Mouse (Mus musculus) forelimb bud, embryonic 11.5 days (tissue): Measurements from ENCODE around the gene Zfp341.

ENCODE experiments used
- DNase-seq: peaks from one replicate; pipeline ENCODE4 v3.0.0-alpha.2; 2012; ENCODE audit warnings: low read depth, low spot score

The Zfp341 gene

DNA sequence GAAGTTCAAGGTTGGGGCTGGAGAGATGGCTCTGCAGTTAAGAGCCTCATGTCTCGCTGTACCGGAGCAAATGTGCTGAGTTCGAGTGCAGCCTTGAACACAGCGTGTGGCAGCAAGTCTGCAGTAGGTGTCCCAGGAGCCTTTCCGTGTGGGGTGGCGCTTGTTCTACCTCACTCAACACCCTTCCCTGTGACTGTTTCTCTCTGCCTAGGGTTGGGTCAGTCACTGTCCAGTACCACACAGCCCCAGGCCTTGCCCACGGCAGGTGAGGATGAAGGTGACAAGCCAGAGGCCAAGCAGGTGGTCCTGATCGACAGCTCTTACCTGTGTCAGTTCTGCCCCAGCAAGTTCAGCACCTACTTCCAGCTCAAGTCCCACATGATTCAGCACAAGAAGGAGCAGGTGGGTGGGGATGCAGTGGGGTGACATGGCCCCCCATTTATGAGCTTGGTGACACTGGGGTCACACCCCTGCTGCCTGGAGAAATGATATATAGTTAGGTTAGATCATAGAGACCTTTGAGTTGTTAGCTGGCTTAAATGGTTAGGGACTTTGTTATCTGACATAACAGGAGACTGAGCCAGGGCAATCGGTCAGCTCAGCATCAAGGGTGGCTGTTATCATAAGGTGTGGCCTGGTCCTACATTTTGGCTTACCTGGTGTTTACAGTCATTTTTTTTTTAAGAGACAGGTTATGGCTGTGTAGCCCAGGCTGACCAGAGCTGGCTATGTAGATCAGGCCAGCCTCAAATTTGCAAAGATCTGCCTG is 21.0 kb downstream of the Zfp341 start:
- DNase-seq: no peak

DNA sequence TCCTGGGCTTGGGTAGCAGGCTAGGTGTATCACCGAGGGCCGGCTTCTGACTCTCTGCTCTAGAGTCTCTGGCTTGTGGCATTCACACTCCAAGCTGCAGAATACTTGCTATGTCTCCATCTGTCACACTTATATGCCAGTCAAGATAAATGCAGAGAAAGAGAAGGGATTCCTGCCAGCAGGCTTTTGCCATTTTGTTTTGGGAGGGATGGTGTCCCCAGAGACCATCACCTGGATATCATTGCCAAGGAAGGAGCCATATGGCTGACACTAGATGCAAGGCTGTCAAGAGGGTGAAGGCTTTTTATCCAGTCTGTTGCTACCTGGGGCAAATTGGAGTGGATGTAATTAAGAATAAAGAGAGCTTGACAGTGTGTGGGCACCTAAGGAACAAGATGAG is 22.7 kb downstream of the Zfp341 start:
- no peak for DNase-seq

DNA sequence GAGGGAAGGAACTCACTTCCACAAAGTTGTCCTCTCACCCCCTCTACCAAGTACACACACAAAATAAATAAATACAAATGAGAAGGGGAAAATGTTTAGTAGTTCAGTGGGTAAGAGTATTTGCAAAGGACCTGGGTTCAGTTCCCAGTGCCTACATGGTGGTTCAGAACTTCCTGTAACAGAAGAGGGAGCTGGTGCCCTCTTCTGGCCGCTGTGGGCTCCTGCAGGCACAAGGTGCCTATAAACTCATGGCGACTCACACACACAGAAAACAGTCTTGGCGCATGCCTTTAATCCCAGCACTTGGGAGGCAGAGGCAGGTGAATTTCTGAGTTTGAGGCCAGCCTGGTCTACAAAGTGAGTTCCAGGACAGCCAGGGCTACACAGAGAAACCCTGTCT is 25.4 kb downstream of the Zfp341 start:
- no peak for DNase-seq

DNA sequence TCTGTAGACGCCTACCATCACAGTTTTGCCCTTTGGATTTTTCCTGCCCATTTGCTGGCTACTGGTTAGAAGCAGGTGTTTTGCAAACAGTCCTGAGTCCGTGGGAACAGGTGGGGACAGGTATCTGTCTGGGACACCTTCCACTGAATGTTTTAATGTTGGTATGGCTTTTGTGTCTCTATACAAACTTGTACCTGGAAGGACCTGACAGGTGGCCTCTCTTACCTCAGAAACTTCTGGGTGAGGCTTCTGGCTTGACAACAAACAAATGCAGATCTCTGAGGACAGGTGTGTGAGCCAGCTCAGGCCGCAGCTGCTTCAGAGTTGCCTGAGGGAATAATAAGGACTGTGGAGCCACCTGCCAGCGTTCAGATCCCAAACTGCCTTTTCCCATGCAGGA is 26.0 kb downstream of the Zfp341 start:
- no peak for DNase-seq

DNA sequence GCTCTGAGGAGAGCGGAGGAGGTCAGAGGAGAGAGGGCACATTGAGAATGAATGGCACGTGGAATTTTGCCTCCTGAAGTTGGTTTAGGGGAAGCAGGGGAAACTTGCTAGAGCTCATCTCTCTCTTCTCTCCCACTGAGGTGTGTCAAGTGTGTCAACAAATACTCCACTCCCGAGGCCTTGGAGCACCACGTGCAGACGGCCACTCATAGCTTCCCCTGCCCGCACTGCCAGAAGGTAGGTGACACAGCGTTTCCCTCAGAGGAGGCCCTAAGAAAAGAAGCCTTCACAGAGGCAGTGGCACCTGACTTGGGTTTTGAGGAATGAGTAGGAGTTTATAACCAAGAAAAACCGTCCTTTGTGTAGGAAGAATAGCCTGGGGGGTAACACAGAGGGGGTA is 28.1 kb downstream of the Zfp341 start:
- DNase-seq: no peak

DNA sequence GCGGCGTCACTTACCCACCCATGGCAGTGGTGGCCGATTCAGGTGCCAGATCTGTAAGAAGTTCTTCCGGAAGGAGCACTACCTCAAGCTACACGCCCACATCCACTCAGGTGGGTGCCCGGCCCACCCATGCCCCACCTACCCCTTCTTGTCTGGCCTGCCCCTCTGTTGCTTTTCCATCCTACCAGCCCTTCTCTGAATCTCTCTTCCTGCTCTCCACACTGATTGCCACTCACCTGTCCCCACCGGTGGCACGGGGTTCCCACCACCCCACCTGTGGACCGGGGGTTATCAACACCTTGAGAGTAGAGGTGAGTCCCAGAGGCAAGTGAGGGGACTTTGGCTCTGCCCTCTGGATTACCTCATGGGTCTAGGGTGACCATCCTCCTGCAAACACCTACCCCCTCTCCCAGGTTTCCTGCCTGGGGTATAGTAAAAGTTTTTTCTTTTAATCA is 28.9 kb downstream of the Zfp341 start:
- DNase-seq: no peak

DNA sequence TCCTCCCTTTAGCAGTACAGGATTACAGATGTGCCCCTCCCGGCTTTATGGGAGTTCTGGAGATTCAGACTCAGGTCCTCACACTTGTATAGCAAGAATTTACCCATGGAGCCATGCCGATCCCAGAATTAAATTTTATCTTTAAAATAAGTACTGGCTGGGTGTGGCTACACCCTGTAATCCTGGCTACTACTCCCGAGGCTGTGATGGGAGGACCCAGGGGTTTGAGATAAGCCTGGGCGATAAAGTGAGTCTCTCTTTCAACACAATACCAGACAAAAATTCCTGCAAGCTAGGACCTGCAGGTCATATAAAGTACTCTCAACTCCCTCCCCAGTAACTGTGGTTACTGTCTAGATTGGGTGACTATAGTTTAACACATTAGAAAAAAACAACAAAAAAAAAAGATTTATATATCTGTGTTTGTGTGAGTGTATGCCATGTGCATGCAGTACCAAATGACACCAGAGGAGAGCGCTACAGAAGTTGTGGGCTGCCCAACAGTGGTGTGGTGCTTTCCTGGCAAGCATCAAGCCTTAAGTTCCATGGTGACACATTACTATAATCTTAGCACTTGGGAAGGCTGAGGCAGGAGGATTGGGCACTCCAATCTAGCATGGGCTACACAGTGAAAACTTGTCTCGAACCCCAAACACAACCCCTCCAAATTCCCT is 29.8 kb downstream of the Zfp341 start:
- DNase-seq: no peak

DNA sequence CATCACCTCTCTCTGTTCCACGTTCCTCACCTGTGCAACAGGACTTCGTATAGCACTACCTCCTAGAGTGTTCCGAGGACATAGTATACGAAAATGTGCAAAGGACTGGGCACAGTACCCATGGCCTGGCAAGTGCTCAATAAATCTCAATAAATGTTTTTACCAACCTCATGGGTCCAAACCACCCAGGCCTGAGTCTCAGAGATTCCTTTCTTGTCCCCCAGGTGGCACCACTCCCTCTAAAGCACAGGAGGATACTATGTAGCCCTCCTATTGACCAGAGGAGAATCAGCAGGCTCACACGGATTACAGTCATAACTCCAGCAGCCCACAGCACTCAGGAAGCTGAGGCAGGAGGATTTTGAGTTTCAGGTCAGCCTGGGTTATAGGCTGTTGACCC is 33.5 kb downstream of the Zfp341 start:
- DNase-seq: no peak

DNA sequence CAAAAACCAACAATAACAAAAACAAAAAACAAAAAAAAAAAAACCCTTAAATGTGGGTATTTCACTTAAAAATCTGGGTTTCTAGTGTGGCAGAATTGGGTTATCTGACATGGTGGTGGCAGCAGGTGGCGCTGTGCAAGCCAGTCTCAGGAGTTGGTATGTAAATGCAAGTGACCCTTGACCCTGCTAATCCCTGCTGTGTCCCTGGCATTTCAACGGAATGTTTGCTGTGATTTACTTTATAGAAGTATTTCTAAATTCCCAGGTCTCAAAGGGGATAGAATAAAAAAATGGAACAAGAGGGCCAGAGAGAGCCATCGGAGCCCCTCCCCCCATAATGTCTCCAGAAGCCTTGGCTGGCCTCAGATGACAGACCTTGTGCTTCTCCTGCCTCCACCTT is 35.0 kb downstream of the Zfp341 start:
- peak; percentile 32 for DNase-seq

DNA sequence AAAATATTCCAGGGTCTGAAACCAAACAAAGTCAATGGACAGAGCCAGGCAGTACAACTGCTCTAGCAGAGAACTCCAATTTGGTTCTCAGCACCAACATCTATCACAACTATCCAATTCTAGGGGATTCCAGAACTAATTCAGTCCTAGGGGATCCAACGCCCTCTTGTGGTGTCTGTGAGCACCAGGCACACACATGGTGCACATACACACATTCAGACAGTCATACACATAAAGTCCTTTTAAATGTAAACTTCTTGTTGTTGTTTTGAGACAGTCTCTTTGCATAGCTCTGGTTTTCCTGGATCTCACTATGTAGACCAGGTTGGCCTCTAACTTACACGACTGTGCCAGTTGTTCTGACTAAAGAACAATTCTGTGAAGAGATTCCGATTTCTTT is 37.3 kb downstream of the Zfp341 start:
- no peak for DNase-seq

DNA sequence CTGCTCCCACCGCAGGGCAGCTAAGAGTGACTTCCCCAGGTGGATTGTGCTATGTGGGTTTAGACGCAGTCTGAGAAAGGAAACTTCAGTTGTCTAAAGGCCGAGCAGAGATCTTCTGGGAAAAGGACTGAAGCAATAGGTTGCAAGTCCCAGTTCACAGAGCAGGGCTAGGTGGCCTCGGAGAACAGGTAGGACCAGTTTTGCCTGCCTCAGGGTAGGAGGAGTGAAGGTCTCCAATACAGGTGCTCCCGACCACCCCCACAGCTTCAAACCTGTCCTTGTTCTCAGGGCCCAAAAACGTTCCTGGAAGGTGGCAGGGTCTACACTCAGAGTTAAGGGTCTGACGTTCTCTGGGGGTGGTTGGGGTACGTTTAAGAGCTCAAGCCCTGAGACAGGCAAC is 38.3 kb downstream of the Zfp341 start, which contains the start of gene Chmp4b:
TSS of gene Chmp4b (plus strand) at position 343 of the 400 bp plus-strand sequence.
- peak; percentile 39 for DNase-seq

DNA sequence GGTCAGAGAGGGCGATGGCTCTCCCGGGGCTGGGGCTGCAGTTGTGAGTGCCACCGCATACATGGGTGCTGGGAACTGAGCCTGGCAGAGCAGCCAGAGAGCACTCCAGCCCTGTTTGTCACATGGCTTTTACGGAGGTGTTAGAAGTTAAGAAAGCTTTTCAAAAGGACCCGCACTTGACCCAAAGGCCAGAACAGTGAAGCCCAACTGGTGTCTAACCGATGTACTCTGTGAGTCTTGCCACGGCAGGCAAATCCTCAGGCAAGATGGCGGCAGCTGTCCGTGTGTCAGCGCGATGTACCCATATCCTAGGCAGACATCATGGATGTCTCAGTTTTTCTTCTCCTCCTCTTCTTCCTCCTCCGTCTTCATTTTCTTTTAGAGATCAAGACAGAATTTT is 41.9 kb downstream of the Zfp341 start:
- no peak for DNase-seq

DNA sequence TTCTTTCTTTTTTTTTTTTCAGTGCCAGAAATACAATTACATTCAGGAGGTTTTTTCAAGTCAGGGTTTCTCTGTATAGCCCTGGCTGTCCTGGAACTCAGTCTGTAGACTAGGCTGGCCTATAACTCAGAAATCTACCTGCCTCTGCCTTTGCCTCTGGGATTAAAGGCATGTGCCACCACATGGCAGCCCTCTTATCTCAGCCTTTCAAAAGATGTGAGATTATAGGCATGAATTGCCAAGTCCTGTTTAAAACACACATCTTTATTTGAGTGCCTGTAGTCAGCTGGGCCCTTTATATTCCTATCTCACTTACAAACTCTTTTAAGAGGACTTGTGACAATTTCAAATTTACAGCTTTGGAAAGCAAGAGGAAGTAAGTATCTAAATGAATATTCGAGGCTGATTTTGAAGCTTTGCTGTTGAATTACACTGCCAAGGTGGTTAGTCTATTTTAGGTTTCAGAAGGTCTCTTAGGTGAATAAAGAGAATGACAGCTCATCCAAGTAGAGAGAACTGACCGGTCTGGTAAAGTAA is 42.8 kb downstream of the Zfp341 start:
- DNase-seq: no peak

DNA sequence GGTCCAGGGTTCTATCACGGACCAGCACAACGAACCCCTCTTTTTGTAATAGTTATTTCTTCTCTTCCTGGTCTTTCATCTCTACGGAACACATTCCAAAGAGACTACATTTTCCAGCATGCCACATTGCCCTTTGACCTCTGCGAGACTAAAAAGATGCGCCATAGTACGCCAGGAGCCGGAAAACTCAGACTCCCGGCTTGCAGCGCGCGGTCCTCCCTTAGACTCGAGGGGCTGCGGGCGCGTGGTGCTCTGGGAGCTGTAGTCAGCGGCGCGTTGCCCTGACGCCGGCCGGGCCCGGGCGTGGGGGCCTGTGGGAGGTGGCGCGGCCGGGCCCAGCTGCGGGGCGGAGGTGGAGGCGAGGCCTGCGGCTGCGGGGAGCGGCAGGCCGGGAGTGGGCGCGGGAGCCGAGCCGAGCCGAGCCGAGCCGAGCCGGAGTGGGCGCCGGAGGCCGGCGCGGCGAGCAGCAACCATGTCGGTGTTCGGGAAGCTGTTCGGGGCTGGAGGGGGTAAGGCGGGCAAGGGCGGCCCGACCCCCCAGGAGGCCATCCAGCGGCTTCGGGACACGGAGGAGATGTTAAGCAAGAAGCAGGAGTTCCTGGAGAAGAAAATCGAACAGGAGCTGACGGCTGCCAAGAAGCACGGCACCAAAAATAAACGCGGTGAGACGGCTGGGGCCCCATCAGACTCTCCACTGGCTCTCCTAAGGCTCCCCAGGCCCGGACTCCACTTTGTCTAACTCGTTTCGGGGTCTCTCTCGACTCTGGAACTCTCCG is 43.8 kb downstream of the Zfp341 start:
- peak; percentile 97 for DNase-seq

DNA sequence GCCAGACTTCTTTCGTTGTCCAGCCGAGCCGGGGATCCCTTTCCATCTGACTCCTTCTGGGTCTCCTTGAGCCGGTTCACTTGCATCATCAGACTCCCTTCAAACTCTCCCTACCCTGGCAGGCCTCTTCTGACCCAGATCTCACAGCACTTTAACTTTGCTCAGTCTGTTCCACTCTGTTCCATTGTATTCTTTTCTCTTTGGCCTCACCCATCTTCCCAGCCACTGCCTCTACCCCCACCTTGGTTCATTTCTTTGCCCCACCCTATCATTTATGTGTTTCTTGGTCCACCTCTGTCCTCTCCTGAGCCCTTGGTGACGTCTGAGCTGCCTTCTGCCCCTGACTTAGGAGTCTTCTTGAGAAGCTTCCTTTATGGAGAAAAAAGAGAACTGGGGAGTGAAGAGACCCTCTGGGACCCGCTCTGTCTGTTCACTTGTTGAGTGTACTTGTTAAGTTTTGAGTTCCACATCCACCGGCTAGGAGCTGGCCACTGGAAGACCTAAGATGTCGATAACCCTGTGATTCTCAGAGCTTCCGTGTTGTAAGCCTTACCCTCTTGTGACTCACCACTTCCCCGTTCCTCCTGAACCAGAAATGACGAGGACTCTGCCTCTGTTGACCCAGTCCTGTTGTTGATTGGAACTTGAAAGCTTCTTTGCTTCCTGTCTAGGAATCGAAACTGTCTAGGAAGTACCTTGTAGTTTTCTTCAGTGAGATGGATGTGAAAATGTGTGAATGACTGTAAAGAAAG is 44.6 kb downstream of the Zfp341 start:
- DNase-seq: no peak

DNA sequence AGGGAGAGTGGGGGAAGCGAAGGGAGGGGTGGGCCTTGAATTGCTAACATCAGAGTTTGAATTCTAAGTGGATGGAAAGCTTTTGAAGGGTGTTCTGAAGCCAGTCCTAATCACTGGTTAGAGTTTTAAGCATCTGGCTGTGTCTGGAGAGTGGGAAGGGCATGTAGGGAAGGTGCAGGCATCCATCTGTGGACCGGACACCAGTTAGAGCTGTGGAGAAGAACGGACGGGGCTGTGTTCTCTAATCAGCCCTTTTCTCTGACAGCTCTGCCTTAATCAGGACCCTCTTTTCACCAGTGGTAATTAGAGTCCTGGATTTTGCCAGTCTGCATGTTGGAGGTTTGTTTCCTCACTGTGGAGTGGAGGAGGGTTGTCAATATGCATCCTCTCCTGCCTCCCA is 46.0 kb downstream of the Zfp341 start:
- DNase-seq: no peak

DNA sequence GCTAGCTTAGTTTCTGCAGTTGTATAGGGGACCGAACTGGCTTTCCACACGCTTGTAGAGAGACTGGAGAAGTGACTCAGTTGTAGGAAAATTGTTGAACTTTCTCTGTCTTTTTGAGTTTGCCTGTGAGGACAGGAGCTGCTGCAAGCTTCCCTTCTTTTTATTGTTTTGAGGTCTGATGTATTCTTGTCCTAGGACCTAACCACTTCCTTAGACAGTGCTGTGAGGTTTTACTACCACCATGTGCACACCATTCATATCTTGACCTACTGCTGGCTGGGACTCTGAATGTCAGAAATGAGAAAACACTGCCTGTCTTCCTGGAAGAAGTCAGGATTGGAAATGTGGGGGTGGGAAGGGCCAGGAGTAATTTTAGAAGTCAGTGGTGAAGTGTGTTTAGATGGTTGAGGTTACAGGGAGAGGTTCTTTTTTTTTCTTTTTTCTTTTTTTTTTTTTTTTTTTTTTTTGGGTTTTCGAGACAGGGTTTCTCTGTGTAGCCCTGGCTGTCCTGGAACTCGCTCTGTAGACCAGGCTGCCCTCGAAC is 46.5 kb downstream of the Zfp341 start:
- no peak for DNase-seq

DNA sequence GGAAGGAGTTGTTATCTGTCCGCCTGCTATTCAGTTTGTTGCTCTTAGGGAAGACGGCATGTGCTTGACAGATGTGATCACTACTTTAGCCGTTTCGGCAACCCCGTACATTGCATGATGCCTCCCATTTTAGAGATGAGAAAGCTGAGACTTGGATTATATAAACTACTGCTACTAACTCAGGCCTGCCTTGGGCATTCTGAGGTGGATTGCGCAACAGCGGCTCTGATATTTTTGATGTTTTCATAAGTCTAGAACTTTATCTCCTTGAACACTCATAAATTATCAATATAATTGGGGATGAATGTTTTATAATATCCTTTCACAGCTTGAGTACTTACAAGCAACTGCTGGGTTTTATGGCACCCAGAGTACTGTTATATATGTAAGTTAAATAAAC is 55.6 kb downstream of the Zfp341 start:
- DNase-seq: no peak

DNA sequence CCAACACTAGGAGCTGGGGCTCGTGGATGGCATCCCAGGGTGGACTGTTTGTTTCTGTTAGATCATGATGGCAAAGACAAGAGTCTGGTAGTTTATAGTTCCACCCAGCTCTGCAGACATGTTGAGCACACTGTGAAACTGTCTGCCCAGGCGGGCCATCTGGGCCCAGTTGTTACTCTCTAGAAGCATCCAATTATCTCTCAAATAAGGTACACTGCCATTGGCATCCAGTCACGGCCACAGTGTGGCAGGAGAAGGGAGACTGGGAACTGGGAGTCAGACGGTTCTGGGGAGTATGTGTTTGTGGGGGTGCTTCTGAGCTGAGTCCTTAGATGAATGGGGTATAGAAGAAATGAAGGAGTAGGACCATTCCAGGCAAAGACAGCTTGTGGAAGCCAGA is 57.0 kb downstream of the Zfp341 start:
- no peak for DNase-seq

DNA sequence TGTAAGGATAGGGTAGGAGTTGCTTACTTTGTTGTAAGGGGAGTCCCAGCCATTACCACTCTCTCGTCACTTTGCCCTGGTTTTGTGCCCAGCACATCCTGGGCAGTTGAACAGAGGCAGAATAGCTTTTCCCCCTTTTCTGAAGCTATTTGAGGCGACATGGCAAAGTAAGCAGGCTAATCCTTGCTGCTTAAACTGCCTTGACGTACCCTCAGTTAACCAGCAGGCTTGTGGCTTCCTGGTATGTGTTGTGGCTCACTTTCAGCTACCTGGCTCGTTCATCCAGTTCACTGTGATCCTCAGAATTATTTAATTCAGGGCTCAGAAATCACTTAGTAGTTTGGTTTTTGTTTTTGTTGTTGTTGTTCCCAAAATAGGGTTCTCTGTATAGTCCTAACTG is 57.6 kb downstream of the Zfp341 start:
- DNase-seq: no peak

DNA sequence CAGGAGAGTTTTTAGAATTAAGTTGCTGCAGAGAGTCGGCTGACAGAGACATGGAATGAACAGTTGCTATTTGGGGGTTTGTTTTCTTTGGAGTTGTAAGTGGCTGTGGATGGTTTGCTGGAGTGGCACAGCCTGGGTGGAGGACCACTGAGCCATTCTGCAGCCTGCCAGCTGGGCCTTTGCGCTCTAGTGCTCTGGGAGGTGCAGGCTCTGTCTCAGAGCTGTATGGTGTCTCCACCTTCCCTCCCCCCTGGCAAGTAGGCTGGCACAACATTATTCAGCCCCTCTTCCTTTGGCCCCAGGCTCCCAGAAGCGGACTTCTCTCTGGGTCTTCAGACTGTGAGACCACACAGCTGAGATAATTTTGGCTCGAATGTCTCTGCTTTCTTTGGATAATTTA is 60.9 kb downstream of the Zfp341 start:
- DNase-seq: no peak
